Mouse (Mus musculus): Measurements from ENCODE around the gene Ror2. TPM values are rescaled to one million over a fixed set of nuclear protein-coding genes. Genes with fewer than 3 reads are reported as not detected.

Ror2 gene
- polyA plus RNA-seq, 1 experiment from 2014 or later: 13.2 TPM

- H3K4me3 ChIP-seq (ENCODE audit: control insufficient read depth in 1 of 2, insufficient read depth in 1 of 2, low read depth in 1 of 2, low read length in 2 of 2): no peak overlapping the region
- no peaks in the 10 kb centered on the region for H3K9me3 ChIP-seq (ENCODE audit: control insufficient read depth, low read length)
- H3K36me3 ChIP-seq (ENCODE audit: control insufficient read depth, insufficient read depth, low read length): no peaks in the 10 kb centered on the region
- no peak overlapping the region for H3K27ac ChIP-seq (replicated peaks in 1 of 2; ENCODE audit: control insufficient read depth in 1 of 2, insufficient read depth in 1 of 2, low read depth in 2 of 2, low read length in 2 of 2)
- ATAC-seq (ENCODE audit: insufficient number of reproducible peaks, insufficient read depth, low FRiP score, low read depth): no peak
- H3K27me3 ChIP-seq (ENCODE audit: control insufficient read depth, insufficient read depth, low read length): no peaks in the 10 kb centered on the region
- no peak overlapping the region for H3K9ac ChIP-seq (ENCODE audit: low read length)
- no peak overlapping the region for H3K4me2 ChIP-seq (ENCODE audit: low read length)
- WGBS: 81% methylated on average over 23 of the region's 23 CpGs
- H3K4me1 ChIP-seq (ENCODE audit: control insufficient read depth in 2 of 2, insufficient read depth in 2 of 2, low read length in 2 of 2): peaks cover 3 to 8% of the 10 kb centered on the region in 2 experiments; a peak in 3 of 4 replicates
Observed at GRCm38 (mm10) chr13:53086552-53087282, 199.2 kb downstream of the Ror2 start.

DNA sequence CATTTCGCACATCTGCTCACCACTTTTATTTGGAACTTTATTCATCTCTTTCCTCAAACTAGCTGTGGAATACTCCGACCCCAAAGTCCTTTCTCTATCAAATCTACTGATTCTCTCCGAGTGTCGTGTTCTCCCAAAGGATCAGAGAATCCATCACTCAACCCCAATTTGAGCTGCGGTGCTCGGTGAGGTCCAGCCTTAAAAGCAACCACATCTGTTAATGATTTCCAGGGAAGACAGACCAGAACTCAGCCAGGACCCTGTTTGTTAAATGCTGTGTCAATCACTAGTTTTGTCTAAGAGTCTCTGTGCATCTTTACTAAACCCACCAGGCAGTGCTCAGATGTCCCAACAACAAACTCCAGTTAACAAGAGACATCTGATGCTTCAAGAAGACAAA lies 204.1 kb downstream of the Ror2 start:
- Histone ChIP-seq H3K9ac (ENCODE audit: low read length) (no peak overlapping the region), H3K4me2 (ENCODE audit: low read length) (no peak overlapping the region), H3K4me3 (ENCODE audit: control insufficient read depth in 1 of 2, insufficient read depth in 1 of 2, low read depth in 1 of 2, low read length in 2 of 2) (no peak overlapping the region), H3K4me1 (ENCODE audit: control insufficient read depth in 2 of 2, insufficient read depth in 2 of 2, low read length in 2 of 2) (no peaks in the 10 kb centered on the region), H3K9me3 (ENCODE audit: control insufficient read depth, low read length) (no peaks in the 10 kb centered on the region), H3K36me3 (ENCODE audit: control insufficient read depth, insufficient read depth, low read length) (no peaks in the 10 kb centered on the region), H3K27ac (replicated peaks in 1 of 2; ENCODE audit: control insufficient read depth in 1 of 2, insufficient read depth in 1 of 2, low read depth in 2 of 2, low read length in 2 of 2) (no peak overlapping the region), H3K27me3 (ENCODE audit: control insufficient read depth, insufficient read depth, low read length) (no peaks in the 10 kb centered on the region)
- ATAC-seq (ENCODE audit: insufficient number of reproducible peaks, insufficient read depth, low FRiP score, low read depth): no peak
- WGBS: 61% methylated on average over 6 of the region's 6 CpGs

- Histone ChIP-seq H3K4me2 (ENCODE audit: low read length) (no peak overlapping the region), H3K36me3 (ENCODE audit: control insufficient read depth, insufficient read depth, low read length) (no peaks in the 10 kb centered on the region), H3K27me3 (ENCODE audit: control insufficient read depth, insufficient read depth, low read length) (no peaks in the 10 kb centered on the region), H3K4me1 (ENCODE audit: control insufficient read depth in 2 of 2, insufficient read depth in 2 of 2, low read length in 2 of 2) (no peaks in the 10 kb centered on the region), H3K9ac (ENCODE audit: low read length) (no peak overlapping the region), H3K27ac (replicated peaks in 1 of 2; ENCODE audit: control insufficient read depth in 1 of 2, insufficient read depth in 1 of 2, low read depth in 2 of 2, low read length in 2 of 2) (no peak overlapping the region), H3K4me3 (ENCODE audit: control insufficient read depth in 1 of 2, insufficient read depth in 1 of 2, low read depth in 1 of 2, low read length in 2 of 2) (no peak overlapping the region), H3K9me3 (ENCODE audit: control insufficient read depth, low read length) (no peaks in the 10 kb centered on the region)
- no peak for ATAC-seq (ENCODE audit: insufficient number of reproducible peaks, insufficient read depth, low FRiP score, low read depth)
- WGBS: 88% methylated on average over 15 of the region's 15 CpGs
Observed at GRCm38 (mm10) chr13:53077732-53078345, 208.1 kb downstream of the Ror2 start.

DNA sequence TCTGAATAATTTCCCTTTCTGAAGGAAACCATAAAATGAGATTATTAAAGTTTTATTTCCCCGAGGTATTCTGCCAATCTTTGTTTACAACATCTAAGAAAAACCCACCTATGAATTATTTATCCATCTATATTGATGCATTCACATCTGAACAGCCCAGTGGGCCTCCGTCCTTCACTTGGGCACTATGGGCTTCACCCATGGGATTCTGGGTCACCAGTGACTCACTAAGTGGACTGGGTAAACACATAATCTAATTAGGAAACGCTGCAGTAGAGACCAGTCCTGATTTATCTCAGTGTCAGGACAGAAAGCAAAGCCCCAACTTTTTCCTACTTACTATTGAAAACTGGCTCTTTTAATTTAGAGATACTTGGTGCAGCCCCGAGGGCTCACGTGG lies 210.9 kb downstream of the Ror2 start:
- Histone ChIP-seq H3K27ac (replicated peaks in 1 of 2; ENCODE audit: control insufficient read depth in 1 of 2, insufficient read depth in 1 of 2, low read depth in 2 of 2, low read length in 2 of 2) (no peak overlapping the region), H3K9me3 (ENCODE audit: control insufficient read depth, low read length) (no peaks in the 10 kb centered on the region), H3K4me1 (ENCODE audit: control insufficient read depth in 2 of 2, insufficient read depth in 2 of 2, low read length in 2 of 2) (no peaks in the 10 kb centered on the region), H3K4me3 (ENCODE audit: control insufficient read depth in 1 of 2, insufficient read depth in 1 of 2, low read depth in 1 of 2, low read length in 2 of 2) (no peak overlapping the region), H3K9ac (ENCODE audit: low read length) (no peak overlapping the region), H3K4me2 (ENCODE audit: low read length) (no peak overlapping the region), H3K36me3 (ENCODE audit: control insufficient read depth, insufficient read depth, low read length) (no peaks in the 10 kb centered on the region), H3K27me3 (ENCODE audit: control insufficient read depth, insufficient read depth, low read length) (no peaks in the 10 kb centered on the region)
- WGBS: 66% methylated on average over 5 of the region's 5 CpGs
- no peak for ATAC-seq (ENCODE audit: insufficient number of reproducible peaks, insufficient read depth, low FRiP score, low read depth)

GRCm38 (mm10) chr13:53069076-53069690 lies 216.7 kb downstream of the Ror2 start:
- Histone ChIP-seq H3K4me3 (ENCODE audit: control insufficient read depth in 1 of 2, insufficient read depth in 1 of 2, low read depth in 1 of 2, low read length in 2 of 2) (no peak overlapping the region), H3K9ac (ENCODE audit: low read length) (no peak overlapping the region), H3K4me1 (ENCODE audit: control insufficient read depth in 2 of 2, insufficient read depth in 2 of 2, low read length in 2 of 2) (peaks cover 14% of the 10 kb centered on the region in 2 experiments), H3K9me3 (ENCODE audit: control insufficient read depth, low read length) (no peaks in the 10 kb centered on the region), H3K4me2 (ENCODE audit: low read length) (no peak overlapping the region), H3K27ac (replicated peaks in 1 of 2; ENCODE audit: control insufficient read depth in 1 of 2, insufficient read depth in 1 of 2, low read depth in 2 of 2, low read length in 2 of 2) (no peak overlapping the region), H3K27me3 (ENCODE audit: control insufficient read depth, insufficient read depth, low read length) (no peaks in the 10 kb centered on the region), H3K36me3 (ENCODE audit: control insufficient read depth, insufficient read depth, low read length) (no peaks in the 10 kb centered on the region)
- 70% methylated on average over 22 of the region's 22 CpGs for WGBS
- no peak for ATAC-seq (ENCODE audit: insufficient number of reproducible peaks, insufficient read depth, low FRiP score, low read depth)

GRCm38 (mm10) chr13:53068461-53068860 lies 217.5 kb downstream of the Ror2 start:
- Histone ChIP-seq H3K36me3 (ENCODE audit: control insufficient read depth, insufficient read depth, low read length) (no peaks in the 10 kb centered on the region), H3K4me2 (ENCODE audit: low read length) (no peak overlapping the region), H3K9me3 (ENCODE audit: control insufficient read depth, low read length) (no peaks in the 10 kb centered on the region), H3K4me3 (ENCODE audit: control insufficient read depth in 1 of 2, insufficient read depth in 1 of 2, low read depth in 1 of 2, low read length in 2 of 2) (no peak overlapping the region), H3K27me3 (ENCODE audit: control insufficient read depth, insufficient read depth, low read length) (no peaks in the 10 kb centered on the region), H3K4me1 (ENCODE audit: control insufficient read depth in 2 of 2, insufficient read depth in 2 of 2, low read length in 2 of 2) (peaks cover 14% of the 10 kb centered on the region in 2 experiments), H3K9ac (ENCODE audit: low read length) (no peak overlapping the region), H3K27ac (replicated peaks in 1 of 2; ENCODE audit: control insufficient read depth in 1 of 2, insufficient read depth in 1 of 2, low read depth in 2 of 2, low read length in 2 of 2) (peak overlapping the region in 1 of 2 experiments; percentile 50; a peak in 1 of 4 replicates)
- ATAC-seq (ENCODE audit: insufficient number of reproducible peaks, insufficient read depth, low FRiP score, low read depth): no peak
- 85% methylated on average over 8 of the region's 8 CpGs for WGBS

DNA sequence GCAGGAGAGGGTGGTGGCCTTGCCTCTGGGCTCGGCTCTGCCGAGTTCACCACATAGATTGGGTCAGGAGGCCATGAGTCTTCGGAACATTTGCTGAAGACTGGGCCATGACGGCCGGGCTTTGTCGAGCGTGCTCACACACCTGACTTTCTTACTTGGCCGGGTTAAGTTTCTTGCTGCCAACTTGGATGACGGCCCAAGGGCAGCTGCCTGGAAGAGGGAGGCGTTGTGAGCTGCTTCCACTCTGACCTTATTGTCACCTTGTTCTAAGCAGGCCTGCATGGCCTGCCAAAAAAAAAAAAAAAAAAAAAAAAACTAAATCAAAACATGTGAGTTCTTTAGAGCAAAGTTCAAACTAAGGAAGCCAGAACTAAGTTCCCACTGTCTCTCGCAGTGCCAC lies 218.0 kb downstream of the Ror2 start:
- peak; percentile 63; the same call in 1 of the 2 replicates for ATAC-seq (ENCODE audit: insufficient number of reproducible peaks, insufficient read depth, low FRiP score, low read depth)

More for the DNA sequence above, 218.0 kb downstream of the Ror2 start:
- Histone ChIP-seq H3K4me1 (ENCODE audit: control insufficient read depth in 2 of 2, insufficient read depth in 2 of 2, low read length in 2 of 2) (peaks cover 14% of the 10 kb centered on the region in 2 experiments), H3K9ac (ENCODE audit: low read length) (no peak overlapping the region), H3K9me3 (ENCODE audit: control insufficient read depth, low read length) (no peaks in the 10 kb centered on the region), H3K4me2 (ENCODE audit: low read length) (no peak overlapping the region), H3K4me3 (ENCODE audit: control insufficient read depth in 1 of 2, insufficient read depth in 1 of 2, low read depth in 1 of 2, low read length in 2 of 2) (no peak overlapping the region), H3K27ac (replicated peaks in 1 of 2; ENCODE audit: control insufficient read depth in 1 of 2, insufficient read depth in 1 of 2, low read depth in 2 of 2, low read length in 2 of 2) (peak overlapping the region in 1 of 2 experiments; percentile 50; a peak in 1 of 4 replicates), H3K36me3 (ENCODE audit: control insufficient read depth, insufficient read depth, low read length) (no peaks in the 10 kb centered on the region), H3K27me3 (ENCODE audit: control insufficient read depth, insufficient read depth, low read length) (no peaks in the 10 kb centered on the region)
- 47% methylated on average over 11 of the region's 11 CpGs for WGBS

Data from heart, embryonic 14.5 days (tissue).